Mouse (Mus musculus) lung, adult 10 weeks (tissue): ENCODE measurements around the gene Lman2. TPM values are rescaled to one million over a fixed set of nuclear protein-coding genes. Genes with fewer than 3 reads are reported as not detected.

Experiments
- polyA plus RNA-seq: library from polyadenylated mRNA; stranded (reverse); fragments of 350-450 nt; fragmentation: Illumina TruSeq; extraction: RNeasy Lipid Tissue Mini Kit (QIAGEN cat#74804); gene quantifications from one replicate; pipeline ENCODE4 v1.2.3, GENCODE M21; 2014; ENCODE audit warnings: low read depth, low replicate concordance; ENCODE audit not compliant: insufficient read depth

Lman2 gene
- 46.3 TPM for polyA plus RNA-seq

DNA sequence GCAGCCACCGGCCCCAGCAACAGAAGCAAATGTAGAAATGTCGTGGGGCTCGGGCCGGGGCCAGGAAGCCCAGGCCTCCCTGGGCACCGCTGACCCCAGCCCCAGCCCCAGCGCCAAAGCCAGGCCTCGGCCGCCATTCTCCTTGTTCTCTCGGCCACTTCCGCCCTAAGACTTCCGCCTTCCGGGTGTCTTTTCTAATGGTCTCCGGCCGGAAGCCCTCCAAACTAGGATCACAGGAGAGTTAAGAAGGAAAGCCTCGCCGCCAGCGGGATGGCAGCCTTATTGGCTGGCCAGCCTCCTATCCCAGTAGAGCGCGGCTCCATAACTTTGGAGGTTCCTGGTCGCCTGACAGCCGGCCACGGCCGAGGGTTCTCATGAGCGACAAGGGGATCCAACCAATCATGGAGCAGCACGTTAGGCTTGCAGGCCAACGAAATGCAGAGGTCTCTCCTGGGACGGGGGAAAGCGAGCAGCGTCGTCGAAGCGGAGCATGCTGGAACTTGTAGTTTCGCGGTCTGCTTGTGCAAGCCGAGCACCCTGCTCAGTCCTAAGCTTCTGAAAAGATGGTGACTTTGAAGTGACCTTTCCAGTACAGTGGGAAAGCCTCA lies at the start of gene Lman2:
Gene Lman2, minus strand, starts transcription at position 331 of the 608 bp plus-strand sequence.

DNA sequence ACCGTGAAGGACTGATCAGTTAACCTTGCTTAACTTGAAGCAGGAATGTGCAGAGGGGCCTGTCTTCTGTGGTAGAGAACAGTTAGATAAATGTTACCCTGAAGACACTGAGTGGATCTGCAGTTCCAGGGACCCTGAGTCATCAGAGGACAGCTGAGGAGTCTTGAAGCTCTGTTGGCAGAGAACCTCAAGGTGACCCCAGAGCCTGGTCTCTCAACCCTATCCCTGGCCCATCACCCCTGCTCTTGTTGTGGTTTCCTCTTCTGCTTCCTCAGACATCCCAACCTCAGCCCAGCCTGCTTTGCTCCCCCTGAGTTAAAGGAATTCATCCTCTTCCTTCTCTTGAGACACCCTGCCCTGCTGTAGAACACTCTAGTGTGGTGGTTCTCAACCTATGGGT lies 35.5 kb upstream of the Lman2 start, which contains the start of gene Slc34a1:
Gene Slc34a1, plus strand, starts transcription at position 100 of the 400 bp plus-strand sequence.

DNA sequence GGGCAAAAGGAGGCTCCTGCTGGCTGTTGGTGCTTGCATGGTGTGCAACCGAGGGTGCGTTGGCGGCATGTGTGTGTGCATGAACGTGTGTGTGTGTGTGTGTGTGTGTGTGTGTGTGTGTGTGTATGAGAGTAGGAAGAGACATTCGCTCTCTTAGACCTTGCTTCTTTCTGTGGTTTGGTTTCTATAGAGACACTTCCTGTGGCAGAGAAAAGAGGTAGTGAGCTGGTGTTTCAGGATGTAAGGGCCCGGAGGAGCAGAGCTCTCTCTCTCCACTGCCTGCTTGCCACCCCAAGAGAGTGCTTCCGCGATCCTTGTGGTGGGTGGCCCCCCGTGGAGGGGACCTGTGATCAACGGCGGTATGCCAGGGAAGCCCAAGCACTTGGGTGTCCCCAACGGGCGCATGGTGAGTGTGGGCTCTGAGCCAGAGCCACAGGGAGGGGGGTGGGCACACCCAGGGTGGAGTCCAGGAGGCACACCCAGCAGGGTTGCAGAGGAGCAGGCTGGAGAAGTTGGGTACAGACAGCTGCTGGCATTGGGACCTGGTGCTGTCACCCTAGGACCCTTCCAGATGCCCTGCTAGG lies 7.0 kb upstream of the Lman2 start, which contains the start of gene Rgs14:
Gene Rgs14, plus strand, starts transcription at position 202 of the 584 bp plus-strand sequence.

DNA sequence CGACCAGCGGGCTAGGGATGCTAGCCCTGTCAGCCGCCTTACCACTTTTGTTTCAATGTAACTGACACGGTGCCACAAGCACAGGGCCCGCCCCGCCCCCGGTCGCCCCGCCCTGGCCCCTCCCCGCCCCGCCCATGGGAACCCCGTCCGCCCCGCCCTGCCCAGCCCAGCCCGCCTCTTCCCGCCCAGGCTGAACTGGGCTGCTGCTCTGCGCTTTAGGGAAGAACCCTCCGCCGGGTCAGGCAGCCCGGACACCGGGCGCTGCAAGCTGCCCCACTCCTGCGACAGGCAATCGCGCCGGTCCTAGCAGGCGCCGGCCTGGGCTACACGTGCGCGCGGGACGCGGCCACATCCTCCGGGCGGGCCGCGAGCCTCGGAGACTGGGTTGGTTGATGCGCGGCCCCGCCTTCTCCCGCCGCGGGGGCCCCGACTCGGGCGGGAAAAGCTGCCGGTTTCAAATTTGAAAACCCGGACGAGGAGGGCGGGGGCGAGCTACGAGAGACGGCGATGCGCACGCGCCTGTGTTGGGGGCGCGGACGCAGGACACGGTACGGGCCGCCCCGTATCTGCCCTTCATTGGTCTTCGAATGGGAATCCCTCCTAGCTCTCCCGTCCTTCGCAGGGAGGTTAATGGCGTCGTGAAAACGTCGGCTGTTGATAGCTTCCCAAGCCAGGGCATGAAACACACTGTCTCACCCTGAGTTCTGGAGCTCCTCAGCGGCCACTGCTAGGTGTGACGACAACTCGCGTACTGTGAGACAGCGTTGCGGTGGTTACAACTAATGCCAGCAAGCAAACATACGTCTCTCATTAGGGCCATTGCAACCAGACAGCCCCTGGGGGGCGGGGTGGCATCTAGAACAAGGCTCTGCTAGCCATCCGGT lies 32.7 kb downstream of the Lman2 start, which contains the start of gene Mxd3:
Gene Mxd3, minus strand, starts transcription at position 141 of the 884 bp plus-strand sequence.

DNA sequence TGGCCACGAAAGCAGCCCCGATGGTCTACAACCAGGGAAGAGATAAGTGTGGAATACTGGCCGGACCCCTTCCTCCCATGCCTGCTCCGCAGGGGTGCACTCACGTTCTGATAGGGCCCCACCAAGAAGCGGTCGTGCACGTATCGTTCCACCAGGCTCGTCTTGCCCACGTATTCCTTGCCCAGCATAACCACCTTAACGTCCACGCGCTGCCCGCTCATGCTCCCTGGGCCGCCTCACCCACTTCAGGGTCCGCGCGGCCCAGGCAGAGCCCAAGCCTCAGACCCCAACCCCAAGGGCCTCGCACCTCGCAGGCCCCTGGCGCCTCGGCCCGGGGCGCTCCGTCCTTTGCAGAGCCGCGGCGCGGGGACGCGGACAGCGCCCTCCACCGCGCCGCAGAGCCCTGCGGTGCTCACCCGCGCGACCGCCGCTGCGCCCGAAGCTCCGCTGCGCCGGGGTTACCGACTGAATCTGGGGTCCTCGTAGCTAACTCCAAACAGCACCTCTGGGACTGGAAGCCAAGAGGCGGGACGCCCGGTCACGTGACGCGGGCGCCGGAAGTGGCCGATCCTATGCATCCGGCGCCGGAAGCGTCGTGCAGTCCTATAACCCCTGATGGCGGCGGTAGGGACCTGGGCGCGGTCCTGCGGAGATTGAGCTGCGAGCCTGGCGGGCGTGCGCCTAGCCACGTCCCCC lies 41.0 kb downstream of the Lman2 start, which contains the start of gene Rab24:
Gene Rab24, minus strand, starts transcription at position 513 of the 696 bp plus-strand sequence.

DNA sequence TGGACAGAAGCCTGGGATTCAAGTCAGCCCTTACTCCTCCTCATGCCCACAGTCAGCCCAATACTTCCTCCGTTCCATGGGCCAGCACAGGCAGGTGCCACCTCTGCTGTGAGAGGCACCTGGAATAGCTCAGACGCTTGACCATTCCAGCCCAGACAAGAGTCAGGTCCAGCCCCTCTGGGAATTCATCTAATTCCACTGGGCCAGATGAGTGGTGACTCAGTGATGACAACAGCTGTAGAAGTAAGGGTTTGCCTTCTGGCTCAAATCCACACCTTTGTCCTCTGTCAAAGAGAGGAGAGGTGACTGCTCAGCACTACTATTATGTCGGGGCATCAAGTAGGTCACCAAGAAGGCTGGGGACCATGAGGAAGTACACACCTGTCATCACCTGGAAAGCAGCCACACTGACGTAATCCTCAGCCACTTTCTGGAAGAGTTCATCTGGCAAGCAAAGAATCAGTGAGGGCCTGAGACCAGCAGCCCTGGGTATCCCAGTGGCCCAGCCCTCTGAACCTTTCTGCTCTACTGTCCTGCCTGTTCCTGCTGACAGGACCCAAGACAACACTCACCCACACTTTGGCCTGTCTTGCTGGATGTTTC lies 42.6 kb downstream of the Lman2 start, which contains the start of gene Prelid1:
Gene Prelid1, plus strand, starts transcription at position 570 of the 603 bp plus-strand sequence.

Other genes with a start within 250 kb of the Lman2 start
- not detected for gene Gm17617, start 229.2 kb downstream of the Lman2 start, polyA plus RNA-seq
- 12.4 TPM for gene Fgfr4, start 210.1 kb downstream of the Lman2 start, polyA plus RNA-seq
- gene Nsd1, start 153.0 kb downstream of the Lman2 start, polyA plus RNA-seq, result 12.2 TPM
- gene Prelid1, start 42.3 kb downstream of the Lman2 start, polyA plus RNA-seq, result 118 TPM
- gene Rab24, start 40.8 kb downstream of the Lman2 start, polyA plus RNA-seq, result 54.5 TPM
- 1.1 TPM for gene Mxd3, start 33.0 kb downstream of the Lman2 start, polyA plus RNA-seq
- 6.5 TPM for gene Rgs14, start 6.9 kb upstream of the Lman2 start, polyA plus RNA-seq
- not detected for gene Slc34a1, start 35.4 kb upstream of the Lman2 start, polyA plus RNA-seq
- not detected for gene Pfn3, start 52.4 kb upstream of the Lman2 start, polyA plus RNA-seq
- gene F12, start 64.0 kb upstream of the Lman2 start, polyA plus RNA-seq, result 0.11 TPM
- 26.2 TPM for gene Grk6, start 82.3 kb upstream of the Lman2 start, polyA plus RNA-seq
- gene Prr7, start 101.5 kb upstream of the Lman2 start, polyA plus RNA-seq, result 1.3 TPM
- gene Dbn1, start 125.3 kb upstream of the Lman2 start, polyA plus RNA-seq, result 5.0 TPM
- gene Pdlim7, start 150.9 kb upstream of the Lman2 start, polyA plus RNA-seq, result 31.3 TPM
- gene Dok3, start 166.5 kb upstream of the Lman2 start, polyA plus RNA-seq, result 17.2 TPM
- 22.7 TPM for gene Ddx41, start 173.9 kb upstream of the Lman2 start, polyA plus RNA-seq
- gene Fam193b, start 208.3 kb upstream of the Lman2 start, polyA plus RNA-seq, result 54.6 TPM
- 140 TPM for gene Tmed9, start 210.9 kb upstream of the Lman2 start, polyA plus RNA-seq
- 12.9 TPM for gene B4galt7, start 237.1 kb upstream of the Lman2 start, polyA plus RNA-seq